Mouse (Mus musculus) MEL (cell line): ENCODE results near the gene Kctd12b. TPM values are rescaled to one million over a fixed set of nuclear protein-coding genes. Genes with fewer than 3 reads are reported as not detected.

Source experiments
- DNase-seq: peaks from one replicate; pipeline ENCODE4 v3.0.0; 2011; ENCODE audit warnings: low read depth, low spot score
- H3K27ac ChIP-seq: 2 replicates; pipeline ENCODE4 v1.5.1; 2012; ENCODE audit warnings: low read depth, mild to moderate bottlenecking, control low read depth, low read length, moderate library complexity; ENCODE audit not compliant: control insufficient read depth
- H3K27me3 ChIP-seq, 2 experiments: fragments of 150-350 bp in 1 of 2; sonication (generic) in 1 of 2; 2 replicates each; pipeline ENCODE4 v1.6.1; 2012; ENCODE audit warnings: low read length in 2 of 2, mild to moderate bottlenecking in 2 of 2, improper control_type of control experiment in 1 of 2, moderate library complexity in 1 of 2; ENCODE audit not compliant: insufficient read depth in 2 of 2, control insufficient read depth in 1 of 2
- H3K36me3 ChIP-seq, 2 experiments: 2 replicates each; pipeline ENCODE4 v1.6.1; 2012 to 2014; ENCODE audit warnings: low read length in 2 of 2, improper control_type of control experiment in 1 of 2, inconsistent platforms in 1 of 2, mild to moderate bottlenecking in 1 of 2; ENCODE audit not compliant: insufficient read depth in 2 of 2, control insufficient read depth in 1 of 2
- H3K4me1 ChIP-seq, 2 experiments: fragments of 150-350 bp in 1 of 2; sonication (generic) in 1 of 2; 2 replicates each; pipeline ENCODE4 v1.6.1; 2012; ENCODE audit warnings: low read length in 2 of 2, improper control_type of control experiment in 1 of 2, mild to moderate bottlenecking in 1 of 2; ENCODE audit not compliant: insufficient read depth in 2 of 2, control insufficient read depth in 1 of 2
- H3K4me3 ChIP-seq, 2 experiments: fragments of 150-350 bp in 1 of 2; sonication (generic) in 1 of 2; 2 replicates each; pipeline ENCODE4 v1.5.1; 2012; ENCODE audit warnings: low read depth in 2 of 2, low read length in 2 of 2, mild to moderate bottlenecking in 2 of 2, moderate library complexity in 2 of 2, control low read depth in 1 of 2, improper control_type of control experiment in 1 of 2; ENCODE audit not compliant: control insufficient read depth in 1 of 2, insufficient read depth in 1 of 2
- H3K79me2 ChIP-seq: 2 replicates; pipeline ENCODE4 v1.6.1; 2012; ENCODE audit warnings: mild to moderate bottlenecking, low read length, moderate library complexity; ENCODE audit not compliant: control insufficient read depth, poor library complexity, insufficient read depth
- H3K9ac ChIP-seq: 2 replicates; pipeline ENCODE4 v1.6.1; 2012; ENCODE audit warnings: low read depth, mild to moderate bottlenecking, control low read depth, low read length, moderate library complexity; ENCODE audit not compliant: control insufficient read depth, poor library complexity, severe bottlenecking
- H3K9me3 ChIP-seq: fragments of 150-350 bp; sonication (generic); replicated peaks from 2 replicates; pipeline ENCODE4 v1.6.1; 2012; ENCODE audit warnings: mild to moderate bottlenecking, low read length, improper control_type of control experiment, moderate library complexity; ENCODE audit not compliant: insufficient read depth
- ETS1 ChIP-seq: IDR thresholded peaks from 2 replicates; pipeline ENCODE4 v1.6.1; 2012; ENCODE audit warnings: low read depth, mild to moderate bottlenecking, inconsistent platforms, low read length, improper control_type of control experiment, moderate library complexity
- GABPA ChIP-seq: IDR thresholded peaks from 2 replicates; pipeline ENCODE4 v1.6.1; 2012; ENCODE audit warnings: low read depth, mild to moderate bottlenecking, inconsistent platforms, low read length, improper control_type of control experiment, moderate library complexity
- KAT2A ChIP-seq: conservative IDR thresholded peaks from 2 replicates; pipeline ENCODE4 v1.6.1; 2012; ENCODE audit warnings: low read depth, low read length, improper control_type of control experiment, inconsistent platforms
- MAFK ChIP-seq: IDR thresholded peaks from 2 replicates; pipeline ENCODE4 v1.6.1; 2011; ENCODE audit warnings: low read depth, mild to moderate bottlenecking, low read length, improper control_type of control experiment, borderline replicate concordance
- MXI1 ChIP-seq: IDR thresholded peaks from 2 replicates; pipeline ENCODE4 v1.6.1; 2011; ENCODE audit warnings: mild to moderate bottlenecking, low read depth, low read length, improper control_type of control experiment
- NELFE ChIP-seq: IDR thresholded peaks from 2 replicates; pipeline ENCODE4 v1.6.1; 2011; ENCODE audit warnings: low read depth, low read length, improper control_type of control experiment
- POLR2AphosphoS2 ChIP-seq: IDR thresholded peaks from 2 replicates; pipeline ENCODE4 v1.6.1; 2011; ENCODE audit warnings: low read length, improper control_type of control experiment
- POLR2AphosphoS5 ChIP-seq: IDR thresholded peaks from 2 replicates; pipeline ENCODE4 v1.6.1; 2012; ENCODE audit warnings: low read depth, borderline replicate concordance, mild to moderate bottlenecking, inconsistent platforms, low read length, moderate library complexity, mixed read lengths
- RAD21 ChIP-seq: IDR thresholded peaks from 2 replicates; pipeline ENCODE4 v1.6.1; 2011; ENCODE audit warnings: mild to moderate bottlenecking, low read depth, low read length, improper control_type of control experiment
- RCOR1 ChIP-seq: IDR thresholded peaks from 2 replicates; pipeline ENCODE4 v1.6.1; 2012; ENCODE audit warnings: low read depth, mild to moderate bottlenecking, inconsistent platforms, low read length, improper control_type of control experiment
- SIN3A ChIP-seq: IDR thresholded peaks from 2 replicates; pipeline ENCODE4 v1.6.1; 2012; ENCODE audit warnings: low read length, improper control_type of control experiment, inconsistent platforms
- TAL1 ChIP-seq: IDR thresholded peaks from 2 replicates; pipeline ENCODE4 v1.6.1; 2012; ENCODE audit warnings: mild to moderate bottlenecking, inconsistent platforms, low read length, moderate library complexity, mixed read lengths
- USF1 ChIP-seq: IDR thresholded peaks from 2 replicates; pipeline ENCODE4 v1.6.1; 2014; ENCODE audit warnings: low read depth, mild to moderate bottlenecking, inconsistent platforms, low read length, improper control_type of control experiment, moderate library complexity
- ZKSCAN1 ChIP-seq: IDR thresholded peaks from 2 replicates; pipeline ENCODE4 v1.6.1; 2012; ENCODE audit warnings: low read depth, mild to moderate bottlenecking, inconsistent platforms, low read length, improper control_type of control experiment, moderate library complexity
- ZMIZ1 ChIP-seq: IDR thresholded peaks from 2 replicates; pipeline ENCODE4 v1.6.1; 2012; ENCODE audit warnings: low read depth, mild to moderate bottlenecking, inconsistent platforms, low read length, improper control_type of control experiment, moderate library complexity
- polyA plus RNA-seq, 2 experiments: library from polyadenylated mRNA; stranded (reverse) in 1 of 2; unstranded in 1 of 2; fragments of >175 nt in 1 of 2; fragments of >200 nt in 1 of 2; gene quantifications; 2 replicates each; pipeline versions ENCODE4 v1.2.1 to v1.2.4; 2012; ENCODE audit warnings: low replicate concordance in 2 of 2, low read depth in 1 of 2; ENCODE audit not compliant: insufficient read length in 2 of 2, insufficient read depth in 1 of 2, missing spikeins in 1 of 2
- total RNA-seq: library from RNA; depleted of rRNA; stranded (reverse); fragments of 300-350 nt; gene quantifications from 2 replicates; pipeline ENCODE4 v1.2.3, GENCODE M21; 2012

Kctd12b gene
- total and polyA plus RNA-seq, 3 experiments = not detected

GRCm38 (mm10) chrX:153719602-153720001, 23.4 kb upstream of the Kctd12b start (continued):
- no peak for TF ChIP-seq MAFK

GRCm38 (mm10) chrX:153716716-153717115, 20.5 kb upstream of the Kctd12b start:
- no peaks in the 10 kb centered on the region for H3K79me2 ChIP-seq
- TF ChIP-seq MXI1 (no peak), MAFK (no peak), RAD21 (no peak), SIN3A (no peak), GABPA (no peak), KAT2A (no peak), ZMIZ1 (no peak), RCOR1 (no peak), NELFE (no peak), POLR2AphosphoS5 (no peak), ZKSCAN1 (no peak), USF1 (no peak)
- TF ChIP-seq, all 39 proteins: peak for 0
- Histone ChIP-seq H3K9me3 (no peaks in the 10 kb centered on the region), H3K4me3 (no peak overlapping the region), H3K27me3 (no peaks in the 10 kb centered on the region), H3K4me1 (no peaks in the 10 kb centered on the region), H3K9ac (no peak overlapping the region), H3K27ac (no peak overlapping the region), H3K36me3 (no peaks in the 10 kb centered on the region)
- DNase-seq = no peak

DNA sequence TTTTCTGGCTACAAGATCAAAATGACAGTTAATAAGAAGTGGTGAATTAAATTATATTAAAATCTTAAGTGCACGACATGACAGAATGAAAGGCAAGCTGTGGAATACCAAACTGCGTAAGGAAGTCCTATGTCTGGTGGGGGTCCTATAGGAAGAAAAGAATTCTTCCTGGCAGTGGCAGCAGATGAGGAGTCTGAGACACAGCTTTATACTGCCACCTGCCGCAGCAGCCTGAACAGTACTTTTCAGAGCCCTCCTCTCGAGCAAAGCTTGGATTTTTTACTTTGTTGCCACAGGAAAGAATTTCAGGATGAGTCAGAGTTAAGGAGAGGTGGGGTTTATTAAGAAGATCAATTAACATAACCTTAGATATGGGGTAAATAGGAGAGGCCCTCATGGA, 11.5 kb upstream of the Kctd12b start:
- no peak overlapping the region for H3K4me3 ChIP-seq
- no peaks in the 10 kb centered on the region for H3K9me3 ChIP-seq
- no peaks in the 10 kb centered on the region for H3K27me3 ChIP-seq
- no peak overlapping the region for H3K9ac ChIP-seq
- no peak overlapping the region for H3K27ac ChIP-seq
- no peaks in the 10 kb centered on the region; a peak in 1 of 4 replicates for H3K36me3 ChIP-seq
- DNase-seq = no peak
- H3K79me2 ChIP-seq = no peaks in the 10 kb centered on the region
- H3K4me1 ChIP-seq = no peaks in the 10 kb centered on the region
- no peak for TF ChIP-seq POLR2AphosphoS2
- no peak for TF ChIP-seq TAL1
- no peak for TF ChIP-seq ETS1
